Mouse (Mus musculus) heart, embryonic 12.5 days (tissue): Measurements from ENCODE around the gene Tmem156. TPM values are rescaled to one million over a fixed set of nuclear protein-coding genes. Genes with fewer than 3 reads are reported as not detected.

Source experiments
- ATAC-seq: fragments of 200-750 bp; cut with Nextera tagmentation; 2 replicates; pipeline ENCODE4 v1.8.0; 2017; ENCODE audit warnings: moderate TSS enrichment, moderate library complexity; ENCODE audit not compliant: insufficient number of reproducible peaks, low FRiP score
- H3K27ac ChIP-seq: fragments of 300-500 bp; sonication (generic); 2 replicates; pipeline ENCODE4 v1.5.1; 2016; ENCODE audit warnings: mild to moderate bottlenecking, moderate library complexity; ENCODE audit not compliant: poor library complexity, severe bottlenecking
- H3K27me3 ChIP-seq: fragments of 300-500 bp; sonication (generic); replicated peaks from 2 replicates; pipeline ENCODE4 v1.6.1; 2016; ENCODE audit warnings: mild to moderate bottlenecking, moderate library complexity
- H3K36me3 ChIP-seq: fragments of 300-500 bp; sonication (generic); 2 replicates; pipeline ENCODE4 v1.6.1; 2016; ENCODE audit warnings: mild to moderate bottlenecking, moderate library complexity
- H3K4me1 ChIP-seq: fragments of 300-500 bp; sonication (generic); replicated peaks from 2 replicates; pipeline ENCODE4 v1.6.1; 2016; ENCODE audit warnings: mild to moderate bottlenecking
- H3K4me2 ChIP-seq: fragments of 300-500 bp; sonication (generic); 2 replicates; pipeline ENCODE4 v1.6.1; 2016; ENCODE audit warnings: mild to moderate bottlenecking, moderate library complexity
- H3K4me3 ChIP-seq: fragments of 300-500 bp; sonication (generic); 2 replicates; pipeline ENCODE4 v1.5.1; 2016; ENCODE audit warnings: mild to moderate bottlenecking
- H3K9ac ChIP-seq: fragments of 300-500 bp; sonication (generic); 2 replicates; pipeline ENCODE4 v1.6.1; 2016; ENCODE audit warnings: mild to moderate bottlenecking, moderate library complexity
- H3K9me3 ChIP-seq: fragments of 300-500 bp; sonication (generic); replicated peaks from 2 replicates; pipeline ENCODE4 v1.6.1; 2016; ENCODE audit warnings: mild to moderate bottlenecking, moderate library complexity
- WGBS: fragments of 180-500 bp; shearing (Covaris S2); methylation state at CpG from one replicate; pipeline ENCODE4 v1.1.7; 2016; 5-methylcytosine and 5-hydroxymethylcytosine counted together
- polyA plus RNA-seq: library from polyadenylated mRNA; unstranded; fragments of >200 nt; fragmentation: Nextera tagmentation; extraction: Ambion mirVana; gene quantifications from 2 replicates; pipeline ENCODE4 v1.2.1, GENCODE M21; 2016

Gene Tmem156
- polyA plus RNA-seq = 0.27 TPM in 1 of 2 replicates, not detected in the other

DNA sequence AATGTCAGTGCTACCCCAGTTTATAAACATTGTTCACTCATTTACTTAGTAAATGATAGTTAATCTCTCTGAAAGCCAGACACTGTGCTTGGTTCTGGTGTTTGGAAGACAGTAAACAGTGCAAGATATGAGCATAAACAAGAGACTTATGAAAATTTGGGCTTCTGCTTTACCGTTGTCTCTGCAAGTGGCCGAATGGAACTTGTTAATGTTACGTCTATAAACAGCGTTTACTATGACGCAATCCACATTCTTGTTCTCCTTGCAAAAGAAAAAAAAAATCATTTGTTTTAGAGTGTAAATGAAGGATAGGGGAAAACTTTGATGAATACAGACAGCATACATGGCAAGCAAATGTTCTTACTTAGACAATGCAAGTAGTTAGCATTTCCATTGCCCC is at the start of gene Tmem156:
Tmem156 (minus strand) TSS at position 212 of the 400 bp plus-strand sequence.
- H3K9me3 ChIP-seq = no peaks in the 10 kb centered on the region
- no peaks in the 10 kb centered on the region for H3K36me3 ChIP-seq
- no peak within 1 kb of the TSS for H3K9ac ChIP-seq
- no peak for ATAC-seq
- 77% methylated on average over 5 of the region's 5 CpGs for WGBS
- no peaks in the 10 kb centered on the region for H3K27me3 ChIP-seq
- H3K4me1 ChIP-seq = no peaks in the 10 kb centered on the region
- no peak within 1 kb of the TSS for H3K4me3 ChIP-seq
- no peak within 1 kb of the TSS for H3K27ac ChIP-seq
- H3K4me2 ChIP-seq = no peak within 1 kb of the TSS

GRCm38 (mm10) chr5:65141242-65141641 is 49.3 kb upstream of the Tmem156 start:
- Histone ChIP-seq H3K4me1 (peaks cover 4% of the 10 kb centered on the region; the same call in 1 of the 2 replicates), H3K9ac (no peak overlapping the region), H3K27me3 (no peaks in the 10 kb centered on the region), H3K9me3 (no peaks in the 10 kb centered on the region), H3K4me3 (no peak overlapping the region), H3K36me3 (peaks cover 28% of the 10 kb centered on the region), H3K27ac (no peak overlapping the region), H3K4me2 (no peak overlapping the region)
- ATAC-seq = no peak
- WGBS = 85% methylated on average over 8 of the region's 8 CpGs

GRCm38 (mm10) chr5:65137073-65137472 is 45.1 kb upstream of the Tmem156 start:
- Histone ChIP-seq H3K9me3 (no peaks in the 10 kb centered on the region), H3K4me2 (no peak overlapping the region), H3K27me3 (no peaks in the 10 kb centered on the region), H3K9ac (no peak overlapping the region), H3K36me3 (peaks cover 8% of the 10 kb centered on the region), H3K4me3 (no peak overlapping the region), H3K27ac (no peak overlapping the region), H3K4me1 (no peaks in the 10 kb centered on the region)
- ATAC-seq = no peak
- 81% methylated on average over 6 of the region's 6 CpGs for WGBS

DNA sequence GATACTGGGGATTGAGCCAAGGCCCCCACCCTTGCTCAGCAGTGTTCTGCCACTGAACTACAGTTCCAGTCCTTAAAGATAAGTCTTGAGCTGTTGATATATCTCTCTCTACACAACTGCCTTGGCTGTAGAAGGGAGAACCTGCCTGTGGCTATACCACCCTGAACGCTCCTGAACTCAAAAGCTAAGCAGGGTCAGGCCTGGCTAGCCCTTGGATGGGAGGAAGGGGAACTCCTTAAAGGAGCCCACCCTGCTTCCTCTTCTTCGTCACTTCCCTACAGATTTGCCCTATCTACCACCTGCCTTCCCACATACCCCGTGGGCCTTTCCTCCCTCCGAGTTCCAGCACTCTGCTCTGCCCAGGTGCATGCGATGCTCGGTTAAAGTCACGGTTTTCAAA is 44.2 kb upstream of the Tmem156 start:
- no peaks in the 10 kb centered on the region for H3K9me3 ChIP-seq
- no peak overlapping the region for H3K4me3 ChIP-seq
- no peak overlapping the region for H3K9ac ChIP-seq
- ATAC-seq = no peak
- 0 out of 2 replicates have a peak, but pooled peaks cover 4% of the 10 kb centered on the region for H3K4me1 ChIP-seq
- H3K27ac ChIP-seq = no peak overlapping the region
- no peaks in the 10 kb centered on the region for H3K27me3 ChIP-seq
- peaks cover 1% of the 10 kb centered on the region; the same call in 1 of the 2 replicates for H3K36me3 ChIP-seq
- 76% methylated on average over 7 of the region's 7 CpGs for WGBS
- no peak overlapping the region for H3K4me2 ChIP-seq

DNA sequence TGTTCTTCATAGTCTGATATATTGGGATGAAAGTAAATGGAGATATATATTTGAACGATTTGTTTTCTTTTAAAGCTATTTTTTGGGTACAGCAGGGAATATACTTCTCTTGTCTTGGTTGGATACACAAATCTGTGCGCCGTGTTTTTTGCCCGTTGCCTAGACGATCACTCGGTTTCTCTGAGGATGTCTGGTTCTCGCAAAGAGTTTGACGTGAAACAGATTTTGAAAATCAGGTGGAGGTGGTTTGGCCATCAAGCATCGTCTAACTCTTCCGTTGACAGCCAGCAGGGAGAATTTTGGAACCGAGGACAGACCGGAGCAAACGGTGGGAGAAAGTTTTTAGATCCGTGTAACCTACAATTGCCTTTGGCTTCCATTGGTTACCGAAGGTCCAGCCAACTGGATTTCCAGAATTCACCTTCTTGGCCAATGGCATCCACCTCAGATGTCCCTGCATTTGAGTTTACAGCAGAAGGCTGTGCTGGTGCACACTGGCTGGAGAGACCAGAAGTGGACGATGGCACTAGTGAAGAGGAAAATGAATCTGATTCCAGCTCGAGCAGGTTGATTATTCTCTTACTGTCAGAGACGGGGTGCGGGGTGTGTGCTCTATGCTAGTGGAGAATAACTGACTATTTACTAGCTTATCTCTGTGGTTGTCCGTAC is 39.4 kb upstream of the Tmem156 start:
- Histone ChIP-seq H3K27me3 (no peaks in the 10 kb centered on the region), H3K36me3 (no peaks in the 10 kb centered on the region), H3K4me3 (peak overlapping the region; percentile 44), H3K9me3 (no peaks in the 10 kb centered on the region), H3K4me2 (peak overlapping the region; percentile 72), H3K4me1 (0 out of 2 replicates have a peak, but pooled peaks cover 9% of the 10 kb centered on the region), H3K27ac (no peak overlapping the region), H3K9ac (peak overlapping the region; percentile 52)
- WGBS = 30% methylated on average over 20 of the region's 20 CpGs
- ATAC-seq = no peak

DNA sequence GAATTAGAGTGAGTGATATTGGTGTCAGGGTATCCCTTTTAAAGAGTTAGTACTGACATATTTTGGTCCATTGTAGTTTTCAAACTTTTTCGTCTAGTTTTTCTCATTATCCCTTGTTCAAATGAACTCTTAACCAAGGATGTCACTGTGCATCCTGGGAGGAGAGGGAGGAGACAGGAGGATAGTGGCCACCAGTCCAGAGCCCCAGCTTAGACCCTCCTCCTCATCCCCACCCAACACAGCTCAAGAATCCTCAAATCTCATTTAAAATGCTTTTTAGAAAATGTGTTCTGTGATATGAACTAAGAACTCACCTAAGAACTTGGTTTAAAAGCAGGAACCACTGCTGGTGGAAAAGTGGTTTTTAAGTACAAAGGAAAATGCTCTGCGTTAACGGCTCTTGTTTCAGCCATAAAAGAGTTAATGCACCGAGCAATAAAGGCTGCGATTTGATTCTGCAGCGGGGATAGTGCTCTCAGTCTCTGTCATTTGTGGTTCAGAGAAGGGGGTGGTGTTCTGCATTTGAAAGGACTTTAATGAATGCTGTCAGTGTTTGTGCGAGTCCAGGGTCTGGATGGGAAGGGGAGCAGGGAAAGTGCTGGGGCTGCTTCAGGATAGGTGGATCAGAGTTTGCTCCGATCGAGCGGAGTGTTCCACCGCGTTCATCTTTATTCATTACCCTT is 38.7 kb upstream of the Tmem156 start:
- no peak for ATAC-seq
- peak overlapping the region; percentile 72 for H3K4me2 ChIP-seq
- H3K4me1 ChIP-seq = 0 out of 2 replicates have a peak, but pooled peaks cover 9% of the 10 kb centered on the region
- H3K9ac ChIP-seq = 0 out of 2 replicates have a peak overlapping the region, but pooled peaks have one; percentile 37
- H3K36me3 ChIP-seq = no peaks in the 10 kb centered on the region
- H3K4me3 ChIP-seq = peak overlapping the region; percentile 44
- no peak overlapping the region for H3K27ac ChIP-seq
- 11% methylated on average over 12 of the region's 12 CpGs for WGBS
- H3K9me3 ChIP-seq = no peaks in the 10 kb centered on the region
- H3K27me3 ChIP-seq = no peaks in the 10 kb centered on the region

DNA sequence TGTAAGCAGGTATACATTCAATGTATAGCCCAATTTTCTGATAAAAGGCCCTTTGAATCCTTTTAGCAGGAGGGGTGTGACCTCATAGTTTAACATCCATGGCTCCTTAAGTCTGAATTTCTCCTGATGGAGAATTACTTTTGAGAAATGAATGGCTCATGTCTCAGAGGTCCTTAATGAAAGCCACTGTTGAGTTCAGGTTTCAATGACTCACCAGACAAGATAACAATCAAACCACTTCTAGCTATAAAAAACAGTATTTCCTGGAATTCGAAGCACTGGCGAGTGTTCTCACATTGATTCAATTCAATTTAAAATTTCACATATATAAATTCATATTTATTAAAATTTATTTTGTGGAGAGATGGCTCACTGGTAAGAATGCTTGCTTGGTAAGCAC is 36.5 kb upstream of the Tmem156 start:
- no peak for ATAC-seq
- WGBS = 63% methylated on average over 2 of the region's 2 CpGs
- Histone ChIP-seq H3K27ac (no peak overlapping the region), H3K36me3 (no peaks in the 10 kb centered on the region), H3K4me3 (no peak overlapping the region), H3K9ac (no peak overlapping the region), H3K9me3 (no peaks in the 10 kb centered on the region), H3K27me3 (no peaks in the 10 kb centered on the region), H3K4me2 (no peak overlapping the region), H3K4me1 (0 out of 2 replicates have a peak, but pooled peaks cover 9% of the 10 kb centered on the region)

DNA sequence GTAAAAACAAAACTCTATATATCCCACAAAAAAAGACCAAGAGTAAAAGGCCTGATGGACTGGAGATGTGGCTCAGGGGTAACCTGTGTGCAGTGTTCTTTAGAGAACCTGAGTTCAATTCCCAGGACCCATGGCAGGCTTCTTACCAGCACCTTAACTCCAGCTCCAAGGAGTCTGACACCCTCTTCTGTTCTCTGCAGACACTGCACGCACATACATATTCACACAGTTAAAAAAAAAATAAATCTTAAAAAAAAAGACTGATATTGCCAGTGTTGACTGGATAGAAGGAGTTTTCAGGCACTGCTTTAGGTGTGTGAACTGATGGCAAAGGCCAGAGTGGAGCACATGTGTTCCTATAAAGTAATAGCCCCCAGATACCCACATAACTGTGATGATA is 34.2 kb upstream of the Tmem156 start:
- Histone ChIP-seq H3K9me3 (no peaks in the 10 kb centered on the region), H3K4me3 (no peak overlapping the region), H3K4me2 (no peak overlapping the region), H3K27ac (no peak overlapping the region), H3K36me3 (no peaks in the 10 kb centered on the region), H3K9ac (no peak overlapping the region), H3K4me1 (peaks cover 9% of the 10 kb centered on the region; the same call in 1 of the 2 replicates), H3K27me3 (no peaks in the 10 kb centered on the region)
- 90% methylated on average over 1 of the region's 1 CpGs for WGBS
- ATAC-seq = no peak

- ATAC-seq = no peak
- 71% methylated on average over 3 of the region's 3 CpGs for WGBS
- no peak overlapping the region for H3K4me3 ChIP-seq
- no peak overlapping the region for H3K27ac ChIP-seq
- H3K9me3 ChIP-seq = no peaks in the 10 kb centered on the region
- no peak overlapping the region for H3K4me2 ChIP-seq
- no peaks in the 10 kb centered on the region for H3K36me3 ChIP-seq
- H3K27me3 ChIP-seq = no peaks in the 10 kb centered on the region
- peaks cover 4% of the 10 kb centered on the region; the same call in 1 of the 2 replicates for H3K4me1 ChIP-seq
- no peak overlapping the region for H3K9ac ChIP-seq
These were observed 30.7 kb upstream of the Tmem156 start for GRCm38 (mm10) chr5:65122616-65123015.

GRCm38 (mm10) chr5:65119918-65120317 is 28.0 kb upstream of the Tmem156 start:
- WGBS = 53% methylated on average over 3 of the region's 3 CpGs
- Histone ChIP-seq H3K9me3 (no peaks in the 10 kb centered on the region), H3K4me2 (no peak overlapping the region), H3K27me3 (no peaks in the 10 kb centered on the region), H3K9ac (no peak overlapping the region), H3K4me1 (peaks cover 4% of the 10 kb centered on the region; the same call in 1 of the 2 replicates), H3K4me3 (no peak overlapping the region), H3K27ac (0 out of 2 replicates have a peak overlapping the region, but pooled peaks have one; percentile 24), H3K36me3 (peaks cover 18% of the 10 kb centered on the region)
- no peak for ATAC-seq

DNA sequence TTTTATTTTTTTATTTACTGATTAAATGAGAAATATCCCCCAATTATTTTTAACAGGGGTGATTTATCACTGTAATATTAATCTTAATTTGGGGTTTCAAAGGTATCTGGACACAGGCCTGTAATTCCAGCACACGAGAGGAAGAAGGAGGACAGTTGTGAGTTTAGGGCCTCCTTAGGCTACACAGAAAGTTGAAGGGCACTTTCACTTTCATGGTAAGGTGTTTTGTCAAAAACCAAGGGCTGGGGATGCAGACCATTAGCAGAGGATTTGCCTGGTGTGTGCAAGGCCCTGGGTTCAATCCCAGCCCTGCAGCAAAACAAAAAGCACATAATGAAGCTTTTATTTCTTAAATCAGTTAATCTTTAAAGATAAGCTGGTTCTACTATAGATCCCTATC is 27.6 kb upstream of the Tmem156 start:
- Histone ChIP-seq H3K4me1 (peaks cover 4% of the 10 kb centered on the region; the same call in 1 of the 2 replicates), H3K27me3 (no peaks in the 10 kb centered on the region), H3K36me3 (peaks cover 18% of the 10 kb centered on the region), H3K9me3 (no peaks in the 10 kb centered on the region), H3K27ac (no peak overlapping the region), H3K4me2 (no peak overlapping the region), H3K9ac (no peak overlapping the region), H3K4me3 (no peak overlapping the region)
- ATAC-seq = no peak
- WGBS = 73% methylated on average over 1 of the region's 1 CpGs
